Mouse (Mus musculus): ENCODE measurements around the gene Itgad. TPM values are rescaled to one million over a fixed set of nuclear protein-coding genes. Genes with fewer than 3 reads are reported as not detected.

The Itgad gene
- polyA plus RNA-seq, 1 experiment, result 6.9 TPM

DNA sequence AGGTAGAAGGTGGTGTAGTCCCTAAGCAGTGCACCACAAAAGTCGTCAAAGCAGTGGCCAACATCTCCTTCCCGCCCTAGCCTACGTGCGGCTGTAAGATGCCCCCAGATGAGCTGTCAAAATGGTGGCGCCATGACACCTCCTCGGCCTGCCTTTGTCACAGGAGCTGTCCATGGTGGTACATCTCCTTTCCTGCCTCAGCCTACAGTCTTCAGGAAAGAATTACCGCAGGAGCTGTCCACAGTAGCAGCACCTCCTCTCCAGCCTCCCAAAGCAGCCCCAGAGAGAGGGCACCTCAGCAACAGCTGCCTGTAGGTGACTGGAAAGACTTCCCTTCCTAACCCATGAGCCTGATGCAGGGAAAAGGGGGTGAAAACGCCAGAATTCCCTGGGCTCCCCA is 77.6 kb downstream of the Itgad start:
- DNase-seq, result no peak
- Histone ChIP-seq H3K27me3 (ENCODE audit: control insufficient read depth, insufficient read depth, low read length) (no peaks in the 10 kb centered on the region), H3K4me3 (ENCODE audit: control insufficient read depth, insufficient read depth, low read length) (no peak overlapping the region), H3K4me1 (replicated peaks; ENCODE audit: control insufficient read depth, insufficient read depth, low read length) (peaks cover 2% of the 10 kb centered on the region), H3K36me3 (ENCODE audit: control insufficient read depth, insufficient read depth, low read length) (no peaks in the 10 kb centered on the region), H3K27ac (ENCODE audit: control insufficient read depth, insufficient read depth, low read length) (no peak overlapping the region)
- TF ChIP-seq CTCF (IDR thresholded peaks at IDR 0.05; ENCODE audit: borderline replicate concordance, control insufficient read depth, extremely low read depth, insufficient read depth, low read length, poor library complexity) (no peak), POLR2A (IDR thresholded peaks at IDR 0.05; ENCODE audit: control insufficient read depth, extremely low read depth, insufficient read depth, low read length, poor library complexity) (no peak)
- 50% methylated on average over 8 of the region's 8 CpGs for WGBS

DNA sequence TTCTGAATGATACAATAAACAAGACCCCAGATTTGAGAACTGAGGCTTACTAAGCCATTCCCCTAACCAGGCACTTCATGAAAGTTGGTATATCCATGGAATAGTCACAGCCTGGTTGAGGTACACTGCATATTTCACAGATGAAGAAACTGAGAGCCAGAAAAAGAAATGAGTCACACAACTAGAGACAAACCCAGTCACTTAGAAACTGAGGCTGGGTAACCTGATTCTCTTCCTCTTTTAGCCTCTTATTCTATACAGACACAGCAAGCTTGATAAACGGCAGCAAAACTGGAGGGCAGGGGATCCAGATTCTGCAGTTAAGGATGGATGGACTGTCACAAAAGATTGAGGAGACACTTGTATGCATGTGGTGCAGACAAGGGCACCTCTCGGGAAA is 80.6 kb downstream of the Itgad start:
- 84% methylated on average over 2 of the region's 2 CpGs for WGBS
- no peaks in the 10 kb centered on the region for H3K36me3 ChIP-seq (ENCODE audit: control insufficient read depth, insufficient read depth, low read length)
- H3K27ac ChIP-seq (ENCODE audit: control insufficient read depth, insufficient read depth, low read length), result no peak overlapping the region
- H3K4me1 ChIP-seq (replicated peaks; ENCODE audit: control insufficient read depth, insufficient read depth, low read length), result peaks cover 9% of the 10 kb centered on the region
- TF ChIP-seq CTCF (IDR thresholded peaks at IDR 0.05; ENCODE audit: borderline replicate concordance, control insufficient read depth, extremely low read depth, insufficient read depth, low read length, poor library complexity), result no peak
- TF ChIP-seq POLR2A (IDR thresholded peaks at IDR 0.05; ENCODE audit: control insufficient read depth, extremely low read depth, insufficient read depth, low read length, poor library complexity), result no peak
- DNase-seq, result no peak
- H3K4me3 ChIP-seq (ENCODE audit: control insufficient read depth, insufficient read depth, low read length), result no peak overlapping the region
- H3K27me3 ChIP-seq (ENCODE audit: control insufficient read depth, insufficient read depth, low read length), result no peaks in the 10 kb centered on the region

DNA sequence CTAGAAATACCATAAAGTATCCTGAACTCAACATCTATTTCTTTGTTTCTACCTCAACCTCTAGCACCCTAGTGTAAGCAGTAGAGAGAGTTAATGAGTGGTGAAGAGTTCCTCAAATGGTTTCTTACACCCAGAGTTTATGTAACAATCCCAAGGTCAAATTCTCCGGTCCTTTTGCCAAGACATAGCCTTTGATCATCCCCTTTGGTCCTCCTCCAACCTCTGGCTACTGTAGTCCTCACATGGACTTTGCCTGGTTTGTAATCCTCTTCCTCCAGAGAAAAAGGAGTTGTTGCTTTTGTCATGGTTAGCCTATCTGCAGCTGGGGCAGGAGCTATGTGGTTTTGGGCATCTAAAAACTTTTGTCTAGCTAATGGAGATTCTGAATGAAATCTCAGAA is 81.3 kb downstream of the Itgad start:
- TF ChIP-seq POLR2A (IDR thresholded peaks at IDR 0.05; ENCODE audit: control insufficient read depth, extremely low read depth, insufficient read depth, low read length, poor library complexity), result no peak
- TF ChIP-seq CTCF (IDR thresholded peaks at IDR 0.05; ENCODE audit: borderline replicate concordance, control insufficient read depth, extremely low read depth, insufficient read depth, low read length, poor library complexity), result no peak
- 91% methylated on average over 1 of the region's 1 CpGs for WGBS
- Histone ChIP-seq H3K36me3 (ENCODE audit: control insufficient read depth, insufficient read depth, low read length) (peaks cover 5% of the 10 kb centered on the region), H3K4me1 (replicated peaks; ENCODE audit: control insufficient read depth, insufficient read depth, low read length) (peaks cover 9% of the 10 kb centered on the region), H3K4me3 (ENCODE audit: control insufficient read depth, insufficient read depth, low read length) (no peak overlapping the region), H3K27me3 (ENCODE audit: control insufficient read depth, insufficient read depth, low read length) (no peaks in the 10 kb centered on the region), H3K27ac (ENCODE audit: control insufficient read depth, insufficient read depth, low read length) (no peak overlapping the region)
- no peak for DNase-seq

DNA sequence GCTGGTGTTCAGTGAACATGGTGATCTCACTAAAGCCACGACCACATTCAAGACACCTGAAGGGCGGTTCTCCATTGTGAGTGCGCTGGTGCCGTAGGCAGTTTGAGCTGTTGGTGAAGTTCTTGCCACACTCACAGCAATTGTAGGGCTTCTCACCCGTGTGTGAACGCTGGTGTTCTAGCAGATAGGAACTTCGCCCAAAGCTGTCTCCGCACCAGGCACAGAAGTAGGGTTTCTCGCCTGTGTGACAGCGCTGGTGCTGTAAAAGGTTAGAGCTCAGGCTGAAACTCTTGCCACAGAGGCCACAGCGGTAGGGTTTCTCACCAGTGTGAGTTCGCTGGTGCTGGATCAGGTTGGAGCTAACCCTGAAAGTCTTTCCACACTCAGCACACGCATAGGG is 82.2 kb downstream of the Itgad start:
- Histone ChIP-seq H3K4me3 (ENCODE audit: control insufficient read depth, insufficient read depth, low read length) (no peak overlapping the region), H3K36me3 (ENCODE audit: control insufficient read depth, insufficient read depth, low read length) (peaks cover 12% of the 10 kb centered on the region), H3K27ac (ENCODE audit: control insufficient read depth, insufficient read depth, low read length) (no peak overlapping the region), H3K4me1 (replicated peaks; ENCODE audit: control insufficient read depth, insufficient read depth, low read length) (peaks cover 9% of the 10 kb centered on the region), H3K27me3 (ENCODE audit: control insufficient read depth, insufficient read depth, low read length) (no peaks in the 10 kb centered on the region)
- 97% methylated on average over 13 of the region's 13 CpGs for WGBS
- no peak for DNase-seq
- TF ChIP-seq CTCF (IDR thresholded peaks at IDR 0.05; ENCODE audit: borderline replicate concordance, control insufficient read depth, extremely low read depth, insufficient read depth, low read length, poor library complexity) (no peak), POLR2A (IDR thresholded peaks at IDR 0.05; ENCODE audit: control insufficient read depth, extremely low read depth, insufficient read depth, low read length, poor library complexity) (no peak)

DNA sequence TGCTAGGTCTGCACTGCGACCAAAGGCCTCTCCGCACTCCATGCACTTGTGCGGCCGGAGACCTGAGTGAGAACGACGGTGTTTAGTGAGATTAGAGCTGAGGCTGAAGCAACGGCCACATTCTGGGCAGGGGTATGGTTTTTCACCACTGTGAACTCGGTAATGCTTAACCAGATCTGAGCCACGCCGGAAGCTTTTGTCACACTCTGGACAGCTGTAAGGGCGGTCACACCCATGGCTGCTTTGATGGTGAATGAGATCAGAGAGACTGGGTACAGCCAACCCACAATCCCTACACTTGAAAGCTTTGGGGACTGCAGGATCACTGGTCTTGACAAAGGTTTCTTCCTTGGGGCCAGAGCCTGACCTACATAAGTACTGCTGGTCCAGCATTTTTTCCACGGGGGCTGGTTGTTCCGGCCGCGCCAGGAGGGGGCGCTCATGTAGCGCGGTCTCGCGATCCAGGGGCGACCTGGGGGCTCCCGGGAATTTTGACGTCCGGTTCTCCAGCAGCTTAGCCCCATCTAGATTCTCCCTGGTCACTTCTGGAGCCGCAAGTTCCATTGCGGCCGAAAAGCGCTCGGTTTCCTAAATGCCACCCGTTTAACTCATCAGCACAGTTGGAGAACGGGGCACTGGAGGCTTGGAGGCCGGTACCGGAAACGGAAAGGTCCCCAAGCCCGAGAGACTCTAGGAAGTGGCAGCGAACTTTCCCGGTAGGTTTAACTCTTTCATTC is 82.8 kb downstream of the Itgad start, which contains the start of gene Armc5:
Gene Armc5 (plus strand): TSS at position 487 of the 737 bp plus-strand sequence.
- Histone ChIP-seq H3K4me1 (replicated peaks; ENCODE audit: control insufficient read depth, insufficient read depth, low read length) (peaks cover 9% of the 10 kb centered on the region), H3K27ac (ENCODE audit: control insufficient read depth, insufficient read depth, low read length) (peak within 1 kb of the TSS; percentile 93), H3K4me3 (ENCODE audit: control insufficient read depth, insufficient read depth, low read length) (peak within 1 kb of the TSS; percentile 88), H3K27me3 (ENCODE audit: control insufficient read depth, insufficient read depth, low read length) (no peaks in the 10 kb centered on the region), H3K36me3 (ENCODE audit: control insufficient read depth, insufficient read depth, low read length) (peaks cover 15% of the 10 kb centered on the region)
- peak; percentile 99 for TF ChIP-seq CTCF (IDR thresholded peaks at IDR 0.05; ENCODE audit: borderline replicate concordance, control insufficient read depth, extremely low read depth, insufficient read depth, low read length, poor library complexity)
- no peak for TF ChIP-seq POLR2A (IDR thresholded peaks at IDR 0.05; ENCODE audit: control insufficient read depth, extremely low read depth, insufficient read depth, low read length, poor library complexity)
- DNase-seq, result peak; percentile 81
- 23% methylated on average over 37 of the region's 37 CpGs for WGBS

DNA sequence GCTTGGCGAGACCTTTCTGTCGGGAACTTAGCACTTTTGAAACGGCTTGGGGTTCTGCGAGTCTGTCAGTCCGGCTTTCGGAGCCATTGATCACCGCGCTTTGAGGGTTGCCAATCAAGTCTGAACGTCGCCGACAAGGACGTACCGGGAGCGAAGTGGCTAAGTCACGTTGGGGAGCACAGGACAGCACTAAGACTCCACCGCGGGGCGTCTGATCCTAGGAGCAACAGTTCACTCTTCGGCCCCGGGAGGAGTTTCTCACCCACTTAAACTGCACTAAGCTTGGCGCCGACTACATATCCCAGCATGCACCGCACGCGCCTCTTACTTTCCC is 83.4 kb downstream of the Itgad start:
- under 1% methylated on average over 25 of the region's 25 CpGs for WGBS

More for the DNA sequence above, 83.4 kb downstream of the Itgad start:
- peak overlapping the region; percentile 88 for H3K4me3 ChIP-seq (ENCODE audit: control insufficient read depth, insufficient read depth, low read length)
- DNase-seq, result no peak
- peaks cover 16% of the 10 kb centered on the region for H3K36me3 ChIP-seq (ENCODE audit: control insufficient read depth, insufficient read depth, low read length)
- peak overlapping the region; percentile 93 for H3K27ac ChIP-seq (ENCODE audit: control insufficient read depth, insufficient read depth, low read length)
- H3K4me1 ChIP-seq (replicated peaks; ENCODE audit: control insufficient read depth, insufficient read depth, low read length), result peaks cover 9% of the 10 kb centered on the region
- TF ChIP-seq POLR2A (IDR thresholded peaks at IDR 0.05; ENCODE audit: control insufficient read depth, extremely low read depth, insufficient read depth, low read length, poor library complexity) (no peak), CTCF (IDR thresholded peaks at IDR 0.05; ENCODE audit: borderline replicate concordance, control insufficient read depth, extremely low read depth, insufficient read depth, low read length, poor library complexity) (no peak)
- H3K27me3 ChIP-seq (ENCODE audit: control insufficient read depth, insufficient read depth, low read length), result no peaks in the 10 kb centered on the region
